Mouse (Mus musculus) hindbrain, embryonic 11.5 days (tissue): ENCODE data around the gene Mfsd12. TPM values are rescaled to one million over a fixed set of nuclear protein-coding genes. Genes with fewer than 3 reads are reported as not detected.

Source experiments
- ATAC-seq: fragments of 200-750 bp; cut with Nextera tagmentation; 2 replicates; pipeline ENCODE4 v1.8.0; 2017; ENCODE audit warnings: mild to moderate bottlenecking, moderate TSS enrichment, moderate library complexity; ENCODE audit not compliant: low FRiP score
- DNase-seq: peaks from one replicate; pipeline ENCODE4 v3.0.0-alpha.2; 2015; ENCODE audit warnings: low spot score
- H3K27ac ChIP-seq: fragments of 300-500 bp; sonication (generic); 2 replicates; pipeline ENCODE4 v1.5.1; 2014; ENCODE audit warnings: mild to moderate bottlenecking, low read depth, low read length
- H3K27me3 ChIP-seq: fragments of 300-500 bp; sonication (generic); 2 replicates; pipeline ENCODE4 v1.6.1; 2014; ENCODE audit warnings: mild to moderate bottlenecking, low read length, moderate library complexity, mixed read lengths; ENCODE audit not compliant: control insufficient read depth, insufficient read depth
- H3K36me3 ChIP-seq: fragments of 300-500 bp; sonication (generic); 2 replicates; pipeline ENCODE4 v1.6.1; 2014; ENCODE audit warnings: mild to moderate bottlenecking, low read length, moderate library complexity, mixed read lengths; ENCODE audit not compliant: control insufficient read depth, insufficient read depth
- H3K4me1 ChIP-seq: fragments of 300-500 bp; sonication (generic); replicated peaks from 2 replicates; pipeline ENCODE4 v1.6.1; 2014; ENCODE audit warnings: low read length, mixed read lengths; ENCODE audit not compliant: control insufficient read depth, insufficient read depth
- H3K4me2 ChIP-seq: fragments of 300-500 bp; sonication (generic); replicated peaks from 2 replicates; pipeline ENCODE4 v1.6.1; 2014; ENCODE audit warnings: mild to moderate bottlenecking, low read depth, low read length
- H3K4me3 ChIP-seq: fragments of 300-500 bp; sonication (generic); 2 replicates; pipeline ENCODE4 v1.5.1; 2014; ENCODE audit warnings: low read depth, low read length
- H3K9ac ChIP-seq: fragments of 300-500 bp; sonication (generic); 2 replicates; pipeline ENCODE4 v1.6.1; 2014; ENCODE audit warnings: low read depth, low read length
- H3K9me3 ChIP-seq: fragments of 300-500 bp; sonication (generic); 2 replicates; pipeline ENCODE4 v1.6.1; 2016; ENCODE audit warnings: low read length; ENCODE audit not compliant: control insufficient read depth
- WGBS: fragments of 180-500 bp; shearing (Covaris S2); extraction: QIAGEN DNeasy Blood & Tissue Kit; methylation state at CpG from one replicate; pipeline ENCODE4 v1.1.7; 2014; 5-methylcytosine and 5-hydroxymethylcytosine counted together
- polyA plus RNA-seq: library from polyadenylated mRNA; unstranded; fragments of >200 nt; fragmentation: Nextera tagmentation; extraction: Ambion mirVana; gene quantifications from 2 replicates; pipeline ENCODE4 v1.2.1, GENCODE M21; 2014

Gene Mfsd12
- polyA plus RNA-seq, 1 experiment from 2014 or later = 3.9 TPM

- WGBS = 44% methylated on average over 10 of the region's 10 CpGs
- no peaks in the 10 kb centered on the region for H3K36me3 ChIP-seq
- peak overlapping the region; percentile 38 for H3K9ac ChIP-seq
- no peak for ATAC-seq
- no peak for DNase-seq
- H3K4me2 ChIP-seq = peak overlapping the region; percentile 27; the same call in 1 of the 2 replicates
- peak overlapping the region; percentile 96 for H3K27ac ChIP-seq
- no peaks in the 10 kb centered on the region for H3K9me3 ChIP-seq
- no peak overlapping the region for H3K4me3 ChIP-seq
- peaks cover 23% of the 10 kb centered on the region for H3K27me3 ChIP-seq
- peaks cover 41% of the 10 kb centered on the region for H3K4me1 ChIP-seq
Measured at GRCm38 (mm10) chr10:81403511-81403910, 46.2 kb downstream of the Mfsd12 start.

GRCm38 (mm10) chr10:81404082-81404481 lies 46.8 kb downstream of the Mfsd12 start:
- WGBS = 12% methylated on average over 9 of the region's 9 CpGs
- H3K27ac ChIP-seq = 0 out of 2 replicates have a peak overlapping the region, but pooled peaks have one; percentile 36

DNA sequence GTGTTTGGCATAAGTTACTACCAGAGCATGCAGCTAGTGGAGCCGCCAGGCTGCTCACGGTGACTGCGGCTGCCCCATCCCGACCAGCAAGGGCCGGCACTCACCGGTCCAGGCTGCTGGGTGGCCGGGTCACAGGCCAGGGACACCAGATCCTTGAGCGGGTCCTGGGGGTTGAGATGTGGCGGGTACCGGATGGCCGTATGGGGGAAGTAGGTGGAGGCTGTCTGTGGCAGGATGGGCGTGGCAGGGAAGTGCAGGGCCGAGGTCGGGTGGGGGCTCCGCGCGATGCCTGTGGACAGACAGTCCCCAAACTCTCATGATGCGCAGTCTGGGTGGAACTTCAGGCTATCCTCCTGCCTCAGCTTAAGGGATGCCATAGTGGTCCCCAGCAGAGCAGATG lies 47.4 kb downstream of the Mfsd12 start:
- Histone ChIP-seq H3K4me1 (peaks cover 45% of the 10 kb centered on the region), H3K4me2 (no peak overlapping the region), H3K9ac (no peak overlapping the region), H3K4me3 (no peak overlapping the region), H3K27me3 (peaks cover 24% of the 10 kb centered on the region), H3K27ac (no peak overlapping the region), H3K9me3 (no peaks in the 10 kb centered on the region), H3K36me3 (no peaks in the 10 kb centered on the region)
- 56% methylated on average over 18 of the region's 18 CpGs for WGBS
- no peak for DNase-seq
- ATAC-seq = no peak

More at GRCm38 (mm10) chr10:81404082-81404481, 46.8 kb downstream of the Mfsd12 start:
- no peak overlapping the region for H3K4me2 ChIP-seq
- no peak overlapping the region for H3K4me3 ChIP-seq
- H3K27me3 ChIP-seq = peaks cover 24% of the 10 kb centered on the region
- no peaks in the 10 kb centered on the region for H3K36me3 ChIP-seq
- H3K9me3 ChIP-seq = no peaks in the 10 kb centered on the region
- DNase-seq = no peak
- H3K4me1 ChIP-seq = peaks cover 41% of the 10 kb centered on the region
- no peak for ATAC-seq
- H3K9ac ChIP-seq = no peak overlapping the region

- peaks cover 41% of the 10 kb centered on the region for H3K4me1 ChIP-seq
Measured at GRCm38 (mm10) chr10:81405588-81406201, 48.4 kb downstream of the Mfsd12 start.

DNA sequence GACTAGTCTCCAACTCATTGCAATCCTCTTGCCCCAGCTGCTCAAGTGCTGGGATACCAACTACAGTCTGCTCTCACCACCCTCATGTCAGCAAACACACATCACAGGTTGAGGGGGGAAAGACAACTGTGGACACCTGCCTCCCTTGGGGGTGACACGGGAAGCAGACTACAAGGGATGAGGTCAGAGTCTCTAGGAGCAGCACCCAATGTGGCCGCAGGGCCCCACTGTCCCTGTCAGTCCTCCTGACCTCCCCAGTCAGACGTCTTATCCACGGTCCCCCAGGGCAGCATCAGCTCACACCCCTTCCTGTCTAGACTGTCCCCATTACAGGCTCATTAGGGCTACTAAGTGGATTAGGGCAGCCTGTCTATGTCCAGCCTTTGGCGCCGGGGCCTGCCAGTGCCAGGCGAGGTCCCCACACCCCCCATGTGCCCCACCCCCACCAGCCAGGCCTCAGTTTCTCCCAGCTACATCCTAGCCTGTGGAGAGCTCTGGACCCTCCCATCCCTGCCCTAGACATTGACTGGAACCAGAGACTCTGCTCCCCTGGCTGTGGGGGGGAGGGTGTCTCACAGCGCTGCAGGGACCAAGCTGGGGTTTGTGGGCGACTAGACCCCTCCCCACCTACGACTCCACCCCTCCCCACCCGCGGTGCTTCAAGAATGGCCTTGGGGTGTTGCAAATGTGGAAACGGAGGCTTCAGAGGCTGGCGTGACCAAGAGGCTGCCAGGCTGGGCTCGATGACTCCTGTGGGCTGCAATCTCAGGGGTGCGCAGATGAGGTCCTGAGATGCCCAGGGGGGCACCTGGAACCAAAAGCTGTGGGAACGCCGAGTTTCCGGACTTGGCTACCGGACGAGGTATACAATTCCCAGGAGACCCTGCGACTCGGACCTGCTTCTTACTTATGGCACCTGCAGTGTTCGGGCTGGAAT lies 49.5 kb downstream of the Mfsd12 start:
- H3K27me3 ChIP-seq = peaks cover 22% of the 10 kb centered on the region
- WGBS = 22% methylated on average over 24 of the region's 24 CpGs
- H3K9me3 ChIP-seq = no peaks in the 10 kb centered on the region
- peak overlapping the region; percentile 23; the same call in 1 of the 2 replicates for H3K4me3 ChIP-seq
- peak overlapping the region; percentile 26 for H3K4me2 ChIP-seq
- no peaks in the 10 kb centered on the region for H3K36me3 ChIP-seq
- peak overlapping the region; percentile 45 for H3K9ac ChIP-seq
- peaks cover 33% of the 10 kb centered on the region for H3K4me1 ChIP-seq
- DNase-seq (no peak), ATAC-seq (no peak)
- 0 out of 2 replicates have a peak overlapping the region, but pooled peaks have one; percentile 10 for H3K27ac ChIP-seq

More at GRCm38 (mm10) chr10:81405588-81406201, 48.4 kb downstream of the Mfsd12 start:
- ATAC-seq = no peak
- no peak overlapping the region for H3K4me2 ChIP-seq
- no peak for DNase-seq
- no peak overlapping the region for H3K9ac ChIP-seq
- H3K4me3 ChIP-seq = no peak overlapping the region
- H3K9me3 ChIP-seq = no peaks in the 10 kb centered on the region
- no peaks in the 10 kb centered on the region for H3K36me3 ChIP-seq
- no peak overlapping the region for H3K27ac ChIP-seq
- peaks cover 22% of the 10 kb centered on the region for H3K27me3 ChIP-seq
- 42% methylated on average over 13 of the region's 13 CpGs for WGBS

GRCm38 (mm10) chr10:81407539-81408423 lies 50.5 kb downstream of the Mfsd12 start:
- Histone ChIP-seq H3K36me3 (no peaks in the 10 kb centered on the region), H3K27me3 (peaks cover 22% of the 10 kb centered on the region), H3K4me1 (peaks cover 32% of the 10 kb centered on the region), H3K27ac (peak overlapping the region; percentile 10; the same call in 1 of the 2 replicates), H3K4me3 (peak overlapping the region; percentile 23; the same call in 1 of the 2 replicates), H3K9ac (peak overlapping the region; percentile 45), H3K9me3 (no peaks in the 10 kb centered on the region), H3K4me2 (peak overlapping the region; percentile 26)
- 28% methylated on average over 31 of the region's 31 CpGs for WGBS
- peak; percentile 59 for DNase-seq
- ATAC-seq = no peak

DNA sequence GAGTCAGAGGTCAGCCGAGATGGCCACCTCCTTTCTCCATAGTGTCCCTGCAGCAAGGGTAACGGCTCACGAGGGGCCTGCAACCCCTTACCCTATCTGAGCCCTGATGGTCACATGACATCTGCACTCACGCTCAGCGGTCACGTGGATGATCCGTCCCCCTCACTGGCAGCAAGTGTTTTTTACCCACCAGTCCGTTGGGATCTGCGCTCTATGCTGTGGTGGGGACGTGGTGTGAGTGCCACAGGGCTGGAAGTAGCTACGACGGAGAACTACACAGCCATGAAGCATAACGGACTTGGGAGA lies 51.1 kb downstream of the Mfsd12 start:
- H3K9me3 ChIP-seq = no peaks in the 10 kb centered on the region

GRCm38 (mm10) chr10:81408871-81409291 lies 51.6 kb downstream of the Mfsd12 start:
- no peaks in the 10 kb centered on the region for H3K36me3 ChIP-seq
- DNase-seq (peak; percentile 79), ATAC-seq (peak; percentile 26; the same call in 1 of the 2 replicates)
- H3K9me3 ChIP-seq = no peaks in the 10 kb centered on the region
- H3K9ac ChIP-seq = no peak overlapping the region
- no peak overlapping the region for H3K4me3 ChIP-seq
- 17% methylated on average over 9 of the region's 9 CpGs for WGBS
- no peak overlapping the region for H3K4me2 ChIP-seq
- peaks cover 26% of the 10 kb centered on the region for H3K4me1 ChIP-seq
- H3K27ac ChIP-seq = peak overlapping the region; percentile 53
- H3K27me3 ChIP-seq = peaks cover 22% of the 10 kb centered on the region

More for the DNA sequence above, 51.1 kb downstream of the Mfsd12 start:
- H3K27ac ChIP-seq = peak overlapping the region; percentile 53; the same call in 1 of the 2 replicates
- H3K4me3 ChIP-seq = no peak overlapping the region
- no peak overlapping the region for H3K9ac ChIP-seq
- H3K27me3 ChIP-seq = peaks cover 22% of the 10 kb centered on the region
- H3K4me2 ChIP-seq = no peak overlapping the region
- H3K4me1 ChIP-seq = peaks cover 26% of the 10 kb centered on the region
- ATAC-seq = no peak
- H3K36me3 ChIP-seq = no peaks in the 10 kb centered on the region
- no peak for DNase-seq
- 37% methylated on average over 13 of the region's 13 CpGs for WGBS
